Mouse (Mus musculus): ENCODE data around the gene Zfp945. TPM values are rescaled to one million over a fixed set of nuclear protein-coding genes. Genes with fewer than 3 reads are reported as not detected.
A peak's percentile ranks its signal among the peaks of the same experiment; 100 is the strongest.
"Not testable (repeated sequence)": the region's sequence is repeated elsewhere in the genome, so short reads cannot be mapped to it uniquely, and the experiment has no call there.

The Zfp945 gene
- 18.4 and 19.7 TPM in 2 replicates for polyA plus RNA-seq (2015; fragmentation: Nextera tagmentation; extraction: Ambion mirVana)

GRCm38 (mm10) chr17:22866845-22867481 lies at the start of gene Zfp945:
Gene Zfp945 (minus strand): TSS chr17:22867134.
- WGBS: under 1% methylated on average over 20 of the region's 20 CpGs
- peak within 1 kb of the TSS; percentile 89 for H3K27ac ChIP-seq
- peak within 1 kb of the TSS; percentile 54 for H3K4me2 ChIP-seq
- H3K9me3 ChIP-seq: no peaks in the 10 kb centered on the region
- H3K4me1 ChIP-seq: peaks cover 7% of the 10 kb centered on the region
- ATAC-seq (ENCODE audit: borderline replicate concordance, extremely low read depth, low FRiP score, low TSS enrichment): peak; percentile 96
- H3K4me3 ChIP-seq: peak within 1 kb of the TSS; percentile 75
- H3K9ac ChIP-seq: peak within 1 kb of the TSS; percentile 69
- peaks cover 16% of the 10 kb centered on the region for H3K36me3 ChIP-seq
- H3K27me3 ChIP-seq: no peaks in the 10 kb centered on the region

- no peaks in the 10 kb centered on the region for H3K27me3 ChIP-seq
- H3K27ac ChIP-seq: no peak overlapping the region
- H3K4me3 ChIP-seq: no peak overlapping the region
- 75% methylated on average over 3 of the region's 3 CpGs for WGBS
- no peaks in the 10 kb centered on the region for H3K4me1 ChIP-seq
- no peak overlapping the region for H3K4me2 ChIP-seq
- ATAC-seq (ENCODE audit: borderline replicate concordance, extremely low read depth, low FRiP score, low TSS enrichment): no peak
- no peaks in the 10 kb centered on the region for H3K36me3 ChIP-seq
- H3K9ac ChIP-seq: no peak overlapping the region
- peaks cover 5% of the 10 kb centered on the region; the same call in 1 of the 2 replicates for H3K9me3 ChIP-seq
These were observed 21.4 kb upstream of the Zfp945 start for GRCm38 (mm10) chr17:22888302-22888701.

- no peak overlapping the region for H3K4me3 ChIP-seq
- peaks cover 5% of the 10 kb centered on the region; the same call in 1 of the 2 replicates for H3K9me3 ChIP-seq
- no peak overlapping the region for H3K27ac ChIP-seq
- H3K36me3 ChIP-seq: no peaks in the 10 kb centered on the region
- no peaks in the 10 kb centered on the region for H3K4me1 ChIP-seq
- no peak overlapping the region for H3K4me2 ChIP-seq
- 56% methylated on average over 10 of the region's 10 CpGs for WGBS
- H3K9ac ChIP-seq: no peak overlapping the region
- ATAC-seq (ENCODE audit: borderline replicate concordance, extremely low read depth, low FRiP score, low TSS enrichment): no peak
- no peaks in the 10 kb centered on the region for H3K27me3 ChIP-seq
These were observed 17.2 kb upstream of the Zfp945 start for GRCm38 (mm10) chr17:22884059-22884698.

DNA sequence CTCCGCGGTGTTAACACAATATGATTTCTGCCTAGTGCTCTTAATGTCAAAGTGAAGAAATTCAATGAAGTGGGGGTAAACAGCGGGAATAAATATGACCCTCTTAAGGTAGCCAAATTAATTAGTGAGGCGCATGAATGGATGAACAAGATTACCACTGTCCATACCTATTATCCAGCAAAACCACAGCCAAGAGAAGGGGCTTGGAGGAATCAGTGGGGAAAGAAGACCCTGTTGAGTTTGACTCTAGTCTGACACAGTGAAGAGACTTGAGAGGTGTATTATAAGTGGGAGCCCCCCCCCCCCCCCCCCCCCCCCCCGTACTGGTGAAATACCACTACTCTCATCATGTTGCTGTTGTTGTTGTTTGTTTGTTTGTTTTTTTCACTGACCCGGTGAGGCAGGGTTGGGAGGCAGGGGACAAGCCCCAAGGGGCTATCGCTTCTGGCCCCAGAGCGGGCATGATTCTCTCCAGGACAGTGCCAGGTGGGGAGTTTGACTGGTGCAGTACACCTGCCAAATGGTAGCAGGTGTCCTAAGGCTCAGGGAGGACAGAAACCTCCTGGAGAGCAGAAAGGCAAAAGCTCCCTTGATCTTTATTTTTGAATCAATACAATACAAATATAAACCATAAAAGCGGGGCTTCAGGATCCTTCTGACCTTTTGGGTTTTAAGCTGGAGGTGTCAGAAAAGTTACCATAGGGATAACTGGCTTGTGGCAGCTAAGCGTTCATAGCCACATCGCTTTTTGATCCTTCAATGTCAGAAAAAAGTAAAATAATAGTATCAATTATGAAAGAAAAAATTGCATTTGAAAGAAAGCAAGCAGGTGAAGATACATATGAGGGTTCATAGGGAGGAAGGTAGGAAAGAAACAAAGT lies 10.7 kb upstream of the Zfp945 start:
- no peaks in the 10 kb centered on the region for H3K36me3 ChIP-seq
- no peak overlapping the region for H3K9ac ChIP-seq
- H3K4me1 ChIP-seq: no peaks in the 10 kb centered on the region
- H3K9me3 ChIP-seq: no peaks in the 10 kb centered on the region
- no peak for ATAC-seq (ENCODE audit: borderline replicate concordance, extremely low read depth, low FRiP score, low TSS enrichment)
- H3K27ac ChIP-seq: no peak overlapping the region
- H3K4me2 ChIP-seq: no peak overlapping the region
- no peaks in the 10 kb centered on the region for H3K27me3 ChIP-seq
- no peak overlapping the region for H3K4me3 ChIP-seq
- WGBS: 94% methylated on average over 10 of the region's 11 CpGs

- H3K4me3 ChIP-seq: no peak overlapping the region
- no peaks in the 10 kb centered on the region for H3K27me3 ChIP-seq
- no peak overlapping the region for H3K9ac ChIP-seq
- ATAC-seq (ENCODE audit: borderline replicate concordance, extremely low read depth, low FRiP score, low TSS enrichment): no peak
- H3K9me3 ChIP-seq: no peaks in the 10 kb centered on the region
- no peaks in the 10 kb centered on the region for H3K36me3 ChIP-seq
- H3K4me1 ChIP-seq: no peaks in the 10 kb centered on the region
- WGBS: 77% methylated on average over 20 of the region's 20 CpGs
- no peak overlapping the region for H3K4me2 ChIP-seq
- H3K27ac ChIP-seq: no peak overlapping the region
These were observed 9.4 kb upstream of the Zfp945 start for GRCm38 (mm10) chr17:22876316-22876715.

DNA sequence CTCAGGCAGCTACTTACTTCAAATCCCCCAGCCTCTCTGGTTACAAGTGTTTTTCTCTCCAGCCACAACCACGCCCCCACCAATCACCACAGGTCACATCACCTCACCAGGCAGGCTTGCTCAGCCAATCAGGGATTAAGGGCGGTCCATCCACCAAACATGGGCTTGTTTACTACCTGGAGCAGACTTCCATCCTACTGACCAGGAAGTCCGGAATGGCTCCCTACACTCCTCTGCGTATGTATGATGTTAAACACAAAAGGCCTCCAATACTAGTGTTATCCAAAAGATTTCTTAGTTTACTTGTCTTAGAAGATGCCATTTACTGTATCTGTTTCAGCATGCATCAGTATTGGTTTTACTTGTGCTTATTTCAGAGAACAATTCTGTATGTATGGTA lies 8.6 kb upstream of the Zfp945 start:
- WGBS: 84% methylated on average over 4 of the region's 4 CpGs
- not testable (repeated sequence) for H3K4me1 ChIP-seq; H3K27ac ChIP-seq; H3K36me3 ChIP-seq; H3K4me2 ChIP-seq; ATAC-seq (ENCODE audit: borderline replicate concordance, extremely low read depth, low FRiP score, low TSS enrichment); H3K9ac ChIP-seq; H3K27me3 ChIP-seq; H3K9me3 ChIP-seq; H3K4me3 ChIP-seq

DNA sequence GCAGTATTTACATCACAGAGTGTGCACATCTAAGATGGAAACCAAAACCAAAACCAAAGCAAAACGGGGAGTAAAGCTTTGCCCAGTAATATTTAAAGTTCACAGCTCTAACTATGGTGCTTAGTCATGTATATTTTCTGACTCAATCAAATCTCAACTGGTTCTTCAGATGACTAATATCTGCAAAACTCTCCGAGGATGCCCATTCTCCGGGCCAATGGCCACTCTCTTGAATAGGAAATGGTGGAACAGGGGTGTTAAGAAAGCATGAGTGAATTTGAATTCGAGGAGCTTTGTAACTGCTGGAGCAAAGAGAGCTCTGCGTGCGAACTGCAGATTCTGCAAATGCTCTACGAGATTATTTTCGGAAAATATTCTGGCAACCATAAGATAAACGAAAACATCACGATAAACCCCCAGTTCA lies 501 bp downstream of the Zfp945 start:
- peaks cover 19% of the 10 kb centered on the region for H3K36me3 ChIP-seq
- peak overlapping the region; percentile 69 for H3K9ac ChIP-seq
- H3K4me1 ChIP-seq: peaks cover 7% of the 10 kb centered on the region
- H3K27me3 ChIP-seq: no peaks in the 10 kb centered on the region
- peak overlapping the region; percentile 89 for H3K27ac ChIP-seq
- H3K9me3 ChIP-seq: no peaks in the 10 kb centered on the region
- 1% methylated on average over 10 of the region's 10 CpGs for whole genome bisulfite sequencing
- peak; percentile 13; the same call in 1 of the 2 replicates for ATAC-seq (ENCODE audit: borderline replicate concordance, extremely low read depth, low FRiP score, low TSS enrichment)
- H3K4me2 ChIP-seq: peak overlapping the region; percentile 54
- H3K4me3 ChIP-seq: peak overlapping the region; percentile 75

DNA sequence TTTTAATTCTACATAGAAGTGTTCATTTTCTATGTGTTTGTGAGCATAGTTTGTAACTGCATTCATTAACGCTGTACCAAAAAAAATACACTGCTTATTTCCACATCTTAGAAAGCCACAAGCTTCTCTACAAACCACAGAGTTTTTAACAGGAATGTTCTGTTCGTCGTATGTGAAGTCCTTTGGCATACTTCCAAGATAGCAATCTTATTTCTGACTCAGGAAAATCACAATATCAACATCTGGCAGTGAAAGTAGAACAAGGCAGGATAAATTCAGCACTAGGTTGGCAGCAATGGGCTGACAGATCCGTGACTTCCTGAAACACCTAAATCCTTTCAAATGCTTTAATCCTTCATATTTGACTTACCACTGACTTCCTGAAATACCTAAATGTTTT lies 45.8 kb downstream of the Zfp945 start:
- Histone ChIP-seq H3K36me3 (no peaks in the 10 kb centered on the region), H3K27me3 (no peaks in the 10 kb centered on the region), H3K9me3 (no peaks in the 10 kb centered on the region), H3K4me2 (no peak overlapping the region), H3K4me3 (no peak overlapping the region), H3K27ac (no peak overlapping the region), H3K4me1 (no peaks in the 10 kb centered on the region), H3K9ac (no peak overlapping the region)
- WGBS: 38% methylated on average over 4 of the region's 4 CpGs
- ATAC-seq (ENCODE audit: borderline replicate concordance, extremely low read depth, low FRiP score, low TSS enrichment): no peak

- no peaks in the 10 kb centered on the region for H3K36me3 ChIP-seq
- no peak for ATAC-seq (ENCODE audit: borderline replicate concordance, extremely low read depth, low FRiP score, low TSS enrichment)
These were observed 48.7 kb downstream of the Zfp945 start for GRCm38 (mm10) chr17:22818199-22818595.

GRCm38 (mm10) chr17:22817471-22818198 lies 49.3 kb downstream of the Zfp945 start:
- peak; percentile 95 for ATAC-seq (ENCODE audit: borderline replicate concordance, extremely low read depth, low FRiP score, low TSS enrichment)

More at GRCm38 (mm10) chr17:22818199-22818595, 48.7 kb downstream of the Zfp945 start:
- no peaks in the 10 kb centered on the region for H3K9me3 ChIP-seq
- whole genome bisulfite sequencing: 57% methylated on average over 3 of the region's 3 CpGs
- H3K4me2 ChIP-seq: peak overlapping the region; percentile 55
- no peak overlapping the region for H3K27ac ChIP-seq
- no peaks in the 10 kb centered on the region for H3K27me3 ChIP-seq
- H3K9ac ChIP-seq: no peak overlapping the region; the same call in 1 of the 2 replicates
- H3K4me3 ChIP-seq: peak overlapping the region; percentile 69
- no peaks in the 10 kb centered on the region for H3K4me1 ChIP-seq

GRCm38 (mm10) chr17:22799707-22800106 lies 67.2 kb downstream of the Zfp945 start:
- Histone ChIP-seq H3K4me2 (no peak overlapping the region), H3K9me3 (no peaks in the 10 kb centered on the region; the same call in 1 of the 2 replicates), H3K27ac (no peak overlapping the region), H3K36me3 (no peaks in the 10 kb centered on the region), H3K9ac (no peak overlapping the region), H3K4me1 (no peaks in the 10 kb centered on the region), H3K4me3 (no peak overlapping the region), H3K27me3 (no peaks in the 10 kb centered on the region)
- 67% methylated on average over 2 of the region's 2 CpGs for WGBS
- ATAC-seq (ENCODE audit: borderline replicate concordance, extremely low read depth, low FRiP score, low TSS enrichment): no peak

More at GRCm38 (mm10) chr17:22817471-22818198, 49.3 kb downstream of the Zfp945 start:
- H3K4me3 ChIP-seq: peak overlapping the region; percentile 69
- H3K27me3 ChIP-seq: no peaks in the 10 kb centered on the region
- WGBS: 1% methylated on average over 28 of the region's 28 CpGs
- no peaks in the 10 kb centered on the region for H3K36me3 ChIP-seq
- H3K9ac ChIP-seq: peak overlapping the region; percentile 83
- peak overlapping the region; percentile 55 for H3K4me2 ChIP-seq
- peak overlapping the region; percentile 89 for H3K27ac ChIP-seq
- no peaks in the 10 kb centered on the region for H3K4me1 ChIP-seq
- no peaks in the 10 kb centered on the region for H3K9me3 ChIP-seq
